Mouse (Mus musculus): ENCODE results near the gene Skp2.

The Skp2 gene

GRCm38 (mm10) chr15:9074139-9074538, 81.1 kb downstream of the Skp2 start:
- no peak for DNase-seq

DNA sequence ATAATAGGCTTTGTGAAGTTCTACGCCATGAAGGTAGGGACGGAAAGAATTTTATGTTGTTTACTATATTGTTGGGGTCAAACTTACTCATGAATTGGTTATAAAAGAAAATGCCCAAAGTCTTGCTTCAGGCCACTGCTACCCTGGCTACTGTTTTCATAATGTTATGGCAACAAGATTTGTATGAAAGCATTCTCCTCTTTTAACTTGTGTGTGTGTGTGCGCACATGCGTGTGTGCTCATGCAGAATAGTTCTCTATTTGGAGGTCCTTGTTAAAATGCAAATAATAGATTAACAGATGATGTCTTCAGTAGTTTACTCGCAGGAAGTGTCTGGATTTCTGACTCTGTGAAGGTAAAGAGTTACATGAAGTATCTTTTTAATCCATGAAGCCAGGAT, 81.5 kb downstream of the Skp2 start:
- no peak for DNase-seq

DNA sequence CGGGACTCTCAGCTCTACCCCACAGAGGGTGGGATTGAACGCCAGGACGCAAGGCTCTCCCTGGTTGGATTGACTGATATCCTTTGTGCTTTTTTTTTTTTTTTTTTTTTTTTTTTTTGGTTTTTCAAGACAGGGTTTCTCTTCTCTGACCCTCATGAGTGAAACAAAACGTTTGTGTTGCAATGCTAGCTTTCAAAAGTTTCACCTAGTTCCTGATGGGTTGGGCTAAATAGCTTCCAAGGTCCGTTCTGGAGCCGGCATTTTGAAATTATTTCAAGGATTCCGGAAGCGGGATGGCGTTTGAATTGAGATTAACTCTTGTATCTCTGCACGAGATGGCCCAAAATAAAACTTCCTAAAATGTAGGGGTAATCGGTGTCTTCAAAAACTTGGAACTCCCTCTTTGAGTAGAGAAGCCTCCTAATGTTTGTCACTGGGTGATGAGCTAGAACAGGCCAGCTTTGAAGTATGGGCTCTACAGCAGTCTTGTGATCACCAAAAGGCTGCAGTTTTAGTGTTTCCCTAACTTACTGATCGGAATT, 82.1 kb downstream of the Skp2 start:
- DNase-seq, result no peak

- no peak for DNase-seq
Observed at GRCm38 (mm10) chr15:9072630-9073029, 82.6 kb downstream of the Skp2 start.

GRCm38 (mm10) chr15:9071556-9072544, 83.4 kb downstream of the Skp2 start:
- peak; percentile 46 to 50 for DNase-seq

DNA sequence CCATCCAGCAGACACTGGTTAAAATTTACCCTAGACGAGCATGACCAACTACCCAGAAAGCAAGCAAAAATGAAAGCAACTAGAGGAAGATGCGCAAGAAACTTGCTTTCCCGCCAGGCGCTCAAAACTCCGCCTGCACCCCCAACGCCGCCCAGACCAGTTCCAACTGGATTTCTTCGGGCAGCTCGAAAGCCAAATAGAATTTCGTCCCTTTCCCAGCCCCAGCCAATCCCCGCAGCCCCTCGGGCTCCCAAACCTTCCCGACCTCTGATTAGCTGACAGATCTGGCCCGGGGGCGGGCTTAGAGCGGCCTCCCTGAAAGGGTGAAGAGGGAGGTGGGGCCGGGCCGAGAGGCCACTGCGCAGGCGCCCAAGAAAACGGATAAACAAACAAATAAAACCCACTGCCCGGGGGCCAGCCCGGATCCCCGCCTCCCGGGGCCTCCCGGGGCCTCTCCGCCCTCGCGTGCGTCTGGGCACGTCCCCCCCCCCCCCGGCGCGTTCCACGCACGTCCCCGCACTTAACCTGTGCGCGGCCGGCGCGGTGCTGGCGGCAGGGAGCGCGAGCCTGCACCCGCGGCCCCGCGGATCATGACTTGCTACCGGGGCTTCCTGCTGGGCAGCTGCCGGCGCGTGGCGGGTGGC, 84.2 kb downstream of the Skp2 start, which contains the start of gene Nadk2:
Gene Nadk2 (plus strand): TSS at position 349 of the 644 bp plus-strand sequence.
- DNase-seq, result peak; percentile 95 to 96

DNA sequence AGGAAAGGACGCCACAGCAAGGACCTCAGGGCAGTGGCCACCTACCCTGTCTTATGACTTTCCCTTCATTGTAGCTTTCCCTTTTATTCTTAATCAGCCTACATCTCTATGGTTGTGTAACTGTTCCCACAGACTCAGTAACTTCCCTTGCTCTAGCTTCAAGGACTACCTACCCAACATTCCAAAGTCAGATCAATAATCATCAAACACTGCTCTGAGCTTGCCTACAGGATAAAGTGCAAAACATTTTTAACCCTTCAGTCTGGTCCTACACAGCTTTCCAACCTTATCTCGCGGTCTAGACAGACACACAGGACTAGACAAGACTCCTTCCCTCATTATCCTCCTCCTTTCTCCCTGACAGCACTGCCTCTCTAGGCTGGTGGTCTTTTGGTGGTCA, 84.9 kb downstream of the Skp2 start:
- DNase-seq, result no peak

DNA sequence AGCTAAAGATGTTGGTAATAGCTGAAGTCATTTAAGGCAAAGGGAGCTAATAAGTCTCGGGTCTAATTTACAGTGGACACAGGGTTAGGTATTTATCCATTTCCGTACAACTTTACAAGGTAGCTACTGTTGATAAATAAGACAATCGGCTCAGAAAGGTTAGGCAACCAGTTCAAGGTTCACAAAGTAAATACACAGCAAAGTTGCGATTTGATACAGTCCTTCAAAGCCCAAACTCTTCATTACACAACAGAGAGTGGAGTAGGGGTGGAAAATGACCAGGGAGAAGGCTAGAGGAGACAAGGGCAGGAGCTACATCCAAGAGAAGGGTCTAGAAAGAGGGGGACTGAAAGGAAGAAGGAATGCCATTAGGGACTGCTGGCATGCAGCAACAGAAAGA, 86.3 kb downstream of the Skp2 start:
- no peak for DNase-seq

Measured in thymus, adult 18-20 months (tissue).